Mouse (Mus musculus) liver, embryonic 14.5 days (tissue): ENCODE data around the gene Nedd4. TPM values are rescaled to one million over a fixed set of nuclear protein-coding genes. Genes with fewer than 3 reads are reported as not detected.

Experiments
- ATAC-seq: fragments of 200-750 bp; cut with Nextera tagmentation; 2 replicates; pipeline ENCODE4 v1.8.0; 2017; ENCODE audit warnings: moderate number of reproducible peaks, mild to moderate bottlenecking, moderate library complexity; ENCODE audit not compliant: insufficient read depth
- DNase-seq, 3 experiments: peaks; one replicate each; pipeline ENCODE4 v3.0.0-alpha.2; 2012 to 2013; ENCODE audit warnings: low read depth in 3 of 3, low spot score in 3 of 3
- H3K27ac ChIP-seq: fragments of 300-500 bp; sonication (generic); 2 replicates; pipeline ENCODE4 v1.5.1; 2014; ENCODE audit warnings: moderate library complexity, mild to moderate bottlenecking, control low read depth, inconsistent platforms
- H3K27me3 ChIP-seq: fragments of 300-500 bp; sonication (generic); 2 replicates; pipeline ENCODE4 v1.6.1; 2014; ENCODE audit warnings: mild to moderate bottlenecking, low read length, moderate library complexity; ENCODE audit not compliant: control insufficient read depth, insufficient read depth
- H3K36me3 ChIP-seq: fragments of 300-500 bp; sonication (generic); replicated peaks from 2 replicates; pipeline ENCODE4 v1.6.1; 2014; ENCODE audit warnings: low read depth; ENCODE audit not compliant: control insufficient read depth, insufficient read depth
- H3K4me1 ChIP-seq, 2 experiments: fragments of 200-500 bp in 1 of 2; fragments of 300-500 bp in 1 of 2; sonication (generic) in 1 of 2; replicated peaks; 2 replicates each; pipeline ENCODE4 v1.6.1; 2012 to 2014; ENCODE audit warnings: antibody characterized with exemption in 1 of 2, inconsistent platforms in 1 of 2, low read length in 1 of 2; ENCODE audit not compliant: control insufficient read depth in 2 of 2, insufficient read depth in 2 of 2
- H3K4me2 ChIP-seq: fragments of 300-500 bp; sonication (generic); 2 replicates; pipeline ENCODE4 v1.6.1; 2014; ENCODE audit warnings: low read depth, mild to moderate bottlenecking, control low read depth, moderate library complexity
- H3K4me3 ChIP-seq, 2 experiments: fragments of 200-500 bp in 1 of 2; fragments of 300-500 bp in 1 of 2; sonication (generic) in 1 of 2; 2 replicates each; pipeline ENCODE4 v1.5.1; 2012 to 2014; ENCODE audit warnings: low read depth in 2 of 2, low read length in 2 of 2, mild to moderate bottlenecking in 2 of 2, control low read depth in 1 of 2, inconsistent platforms in 1 of 2, moderate library complexity in 1 of 2; ENCODE audit not compliant: insufficient read depth in 1 of 2
- H3K9ac ChIP-seq: fragments of 300-500 bp; sonication (generic); replicated peaks from 2 replicates; pipeline ENCODE4 v1.6.1; 2014; ENCODE audit warnings: mild to moderate bottlenecking, control low read depth, moderate library complexity
- H3K9me3 ChIP-seq: fragments of 300-500 bp; sonication (generic); 2 replicates; pipeline ENCODE4 v1.6.1; 2016; ENCODE audit warnings: low read length, mixed read lengths; ENCODE audit not compliant: control insufficient read depth
- CTCF ChIP-seq: IDR thresholded peaks from 2 replicates; pipeline ENCODE4 v1.5.1; 2016; ENCODE audit warnings: antibody characterized with exemption, low read depth, control low read depth
- EP300 ChIP-seq: IDR thresholded peaks from 2 replicates; pipeline ENCODE4 v1.6.1; 2016; ENCODE audit warnings: antibody characterized with exemption, low read depth
- WGBS: fragments of 180-500 bp; shearing (Covaris S2); extraction: QIAGEN DNeasy Blood & Tissue Kit; methylation state at CpG from one replicate; pipeline ENCODE4 v1.1.7; 2014; ENCODE audit not compliant: insufficient replicate concordance; 5-methylcytosine and 5-hydroxymethylcytosine counted together
- polyA plus RNA-seq, 2 experiments: library from polyadenylated mRNA; depleted of rRNA in 1 of 2; stranded (reverse) in 1 of 2; unstranded in 1 of 2; fragments of >200 nt; fragmentation: Nextera tagmentation in 1 of 2; extraction: Ambion mirVana in 1 of 2; gene quantifications; 2 replicates each; pipeline versions ENCODE4 v1.2.1 to v1.2.3; 2012 to 2014

Nedd4 gene
- polyA plus RNA-seq, 2 experiments, result 86.9 to 87.8 TPM

GRCm38 (mm10) chr9:72780694-72781093 is 118.5 kb downstream of the Nedd4 start:
- H3K9ac ChIP-seq, result no peak overlapping the region
- no peaks in the 10 kb centered on the region for H3K9me3 ChIP-seq
- 36% methylated on average over 5 of the region's 5 CpGs for WGBS
- DNase-seq (no peak), ATAC-seq (no peak)
- H3K4me2 ChIP-seq, result no peak overlapping the region
- no peak overlapping the region for H3K27ac ChIP-seq
- H3K27me3 ChIP-seq, result no peaks in the 10 kb centered on the region
- H3K4me3 ChIP-seq, result no peak overlapping the region
- H3K4me1 ChIP-seq, result peaks cover 0 to 5% of the 10 kb centered on the region in 2 experiments; a peak in 2 of 4 replicates
- TF ChIP-seq EP300 (no peak), CTCF (no peak)
- no peaks in the 10 kb centered on the region for H3K36me3 ChIP-seq

GRCm38 (mm10) chr9:72781466-72781865 is 119.3 kb downstream of the Nedd4 start:
- TF ChIP-seq CTCF (no peak), EP300 (no peak)
- WGBS, result 33% methylated on average over 4 of the region's 4 CpGs
- no peak for DNase-seq

GRCm38 (mm10) chr9:72782121-72782520 is 120.0 kb downstream of the Nedd4 start:
- no peaks in the 10 kb centered on the region for H3K36me3 ChIP-seq
- H3K4me1 ChIP-seq, result peaks cover 0 to 5% of the 10 kb centered on the region in 2 experiments; a peak in 2 of 4 replicates
- H3K27ac ChIP-seq, result no peak overlapping the region
- no peaks in the 10 kb centered on the region for H3K27me3 ChIP-seq
- DNase-seq, result no peak
- TF ChIP-seq EP300 (no peak), CTCF (no peak)
- H3K9ac ChIP-seq, result no peak overlapping the region
- H3K9me3 ChIP-seq, result no peaks in the 10 kb centered on the region
- H3K4me3 ChIP-seq, result no peak overlapping the region
- WGBS, result 36% methylated on average over 8 of the region's 8 CpGs
- H3K4me2 ChIP-seq, result no peak overlapping the region
- ATAC-seq, result no peak

More at GRCm38 (mm10) chr9:72781466-72781865, 119.3 kb downstream of the Nedd4 start:
- Histone ChIP-seq H3K9ac (no peak overlapping the region), H3K4me1 (peaks cover 0 to 5% of the 10 kb centered on the region in 2 experiments; a peak in 2 of 4 replicates), H3K27me3 (no peaks in the 10 kb centered on the region), H3K27ac (no peak overlapping the region), H3K4me3 (no peak overlapping the region), H3K9me3 (no peaks in the 10 kb centered on the region), H3K4me2 (no peak overlapping the region), H3K36me3 (no peaks in the 10 kb centered on the region)
- ATAC-seq, result no peak

GRCm38 (mm10) chr9:72787732-72788131 is 125.6 kb downstream of the Nedd4 start:
- H3K4me2 ChIP-seq, result no peak overlapping the region
- TF ChIP-seq CTCF (no peak), EP300 (no peak)
- WGBS, result 59% methylated on average over 1 of the region's 1 CpGs

GRCm38 (mm10) chr9:72790530-72791212 is 128.5 kb downstream of the Nedd4 start:
- peaks cover 0 to 11% of the 10 kb centered on the region in 2 experiments; a peak in 2 of 4 replicates for H3K4me1 ChIP-seq
- WGBS, result 50% methylated on average over 14 of the region's 14 CpGs
- no peak overlapping the region for H3K9ac ChIP-seq
- no peaks in the 10 kb centered on the region for H3K9me3 ChIP-seq
- no peak for ATAC-seq
- H3K27ac ChIP-seq, result no peak overlapping the region
- TF ChIP-seq EP300 (no peak), CTCF (no peak)
- H3K4me3 ChIP-seq, result no peak overlapping the region
- DNase-seq, result no peak
- H3K36me3 ChIP-seq, result no peaks in the 10 kb centered on the region
- no peak overlapping the region for H3K4me2 ChIP-seq
- no peaks in the 10 kb centered on the region for H3K27me3 ChIP-seq

More at GRCm38 (mm10) chr9:72787732-72788131, 125.6 kb downstream of the Nedd4 start:
- DNase-seq, result no peak
- Histone ChIP-seq H3K4me3 (no peak overlapping the region), H3K9ac (no peak overlapping the region), H3K27me3 (no peaks in the 10 kb centered on the region), H3K9me3 (no peaks in the 10 kb centered on the region), H3K4me1 (peaks cover 0 to 11% of the 10 kb centered on the region in 2 experiments; a peak in 2 of 4 replicates), H3K36me3 (no peaks in the 10 kb centered on the region), H3K27ac (no peak overlapping the region)
- ATAC-seq, result no peak
